Mouse (Mus musculus) ES-Bruce4 (cell line): ENCODE data around the gene Dctpp1.

ENCODE experiments used
- CTCF ChIP-seq: IDR thresholded peaks from one replicate; pipeline ENCODE4 v1.8.1; 2011; ENCODE audit warnings: low read depth, low read length
- POLR2A ChIP-seq: IDR thresholded peaks from one replicate; pipeline ENCODE4 v1.8.1; 2011; ENCODE audit warnings: low read length; ENCODE audit not compliant: insufficient read depth

- TF ChIP-seq CTCF (no peak), POLR2A (no peak)
Measured at GRCm38 (mm10) chr7:127243361-127243867, 17.1 kb downstream of the Dctpp1 start.
